Mouse (Mus musculus) heart, embryonic 15.5 days (tissue): ENCODE measurements around the gene Zfc3h1. TPM values are rescaled to one million over a fixed set of nuclear protein-coding genes. Genes with fewer than 3 reads are reported as not detected.

Experiments used
- ATAC-seq: fragments of 200-750 bp; cut with Nextera tagmentation; replicated peaks from 2 replicates; pipeline ENCODE4 v1.8.0; 2017; ENCODE audit warnings: low read depth, moderate TSS enrichment; ENCODE audit not compliant: insufficient number of reproducible peaks, insufficient read depth, low FRiP score
- H3K27ac ChIP-seq: fragments of 300-500 bp; sonication (generic); 2 replicates; pipeline ENCODE4 v1.5.1; 2015; ENCODE audit warnings: mild to moderate bottlenecking, inconsistent platforms
- H3K27me3 ChIP-seq: fragments of 300-500 bp; sonication (generic); 2 replicates; pipeline ENCODE4 v1.6.1; 2015; ENCODE audit warnings: inconsistent platforms
- H3K36me3 ChIP-seq: fragments of 300-500 bp; sonication (generic); 2 replicates; pipeline ENCODE4 v1.6.1; 2015; ENCODE audit warnings: mild to moderate bottlenecking, inconsistent platforms
- H3K4me1 ChIP-seq: fragments of 300-500 bp; sonication (generic); replicated peaks from 2 replicates; pipeline ENCODE4 v1.6.1; 2015; ENCODE audit warnings: inconsistent platforms
- H3K4me2 ChIP-seq: fragments of 300-500 bp; sonication (generic); 2 replicates; pipeline ENCODE4 v1.6.1; 2015; ENCODE audit warnings: inconsistent platforms, mild to moderate bottlenecking, moderate library complexity
- H3K4me3 ChIP-seq: fragments of 300-500 bp; sonication (generic); 2 replicates; pipeline ENCODE4 v1.5.1; 2015; ENCODE audit warnings: mild to moderate bottlenecking, inconsistent platforms
- H3K9ac ChIP-seq: fragments of 300-500 bp; sonication (generic); 2 replicates; pipeline ENCODE4 v1.6.1; 2015; ENCODE audit warnings: mild to moderate bottlenecking, inconsistent platforms
- H3K9me3 ChIP-seq: fragments of 300-500 bp; sonication (generic); replicated peaks from 2 replicates; pipeline ENCODE4 v1.6.1; 2016; ENCODE audit warnings: inconsistent platforms
- WGBS: fragments of 180-500 bp; shearing (Covaris S2); methylation state at CpG from one replicate; pipeline ENCODE4 v1.1.7; 2015; ENCODE audit warnings: mixed read lengths; 5-methylcytosine and 5-hydroxymethylcytosine counted together
- polyA plus RNA-seq: library from polyadenylated mRNA; unstranded; fragments of >200 nt; fragmentation: Nextera tagmentation; extraction: Ambion mirVana; gene quantifications from 2 replicates; pipeline ENCODE4 v1.2.1, GENCODE M21; 2015

The Zfc3h1 gene
- 10.2 and 13.9 TPM in 2 replicates for polyA plus RNA-seq

GRCm38 (mm10) chr10:115384221-115385017 lies at the start of gene Zfc3h1, which contains the start of gene Thap2:
Gene Zfc3h1, plus strand, starts transcription at chr10:115384959.
Gene Thap2, minus strand, starts transcription at chr10:115384443.
- Histone ChIP-seq H3K9ac (peak within 1 kb of the TSS; percentile 80), H3K4me3 (peak within 1 kb of the TSS; percentile 93), H3K4me1 (peaks cover 30% of the 10 kb centered on the region), H3K27me3 (no peaks in the 10 kb centered on the region), H3K4me2 (peak within 1 kb of the TSS; percentile 72), H3K9me3 (no peaks in the 10 kb centered on the region), H3K27ac (peak within 1 kb of the TSS; percentile 96), H3K36me3 (peaks cover 5% of the 10 kb centered on the region; the same call in 1 of the 2 replicates)
- WGBS: under 1% methylated on average over 65 of the region's 65 CpGs
- ATAC-seq: peak; percentile 98

DNA sequence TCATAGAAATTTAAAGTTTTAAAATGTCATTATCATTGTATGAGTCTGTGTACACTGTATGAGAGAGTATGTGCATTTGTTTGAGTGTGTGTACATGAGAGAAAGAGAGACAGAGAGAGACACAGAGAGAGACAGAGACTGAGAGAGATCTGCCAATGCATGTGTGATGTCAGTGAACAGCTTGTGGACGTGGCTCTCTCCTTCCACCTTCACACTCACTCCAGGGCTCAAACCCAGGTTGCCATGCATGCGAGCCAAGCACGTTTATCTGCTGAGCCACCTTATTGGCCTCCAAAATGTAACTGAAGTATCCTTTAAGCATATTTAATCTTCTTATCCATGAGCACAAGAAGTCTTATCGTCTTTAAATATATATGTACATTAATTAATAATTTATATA lies 47.9 kb upstream of the Zfc3h1 start:
- H3K4me2 ChIP-seq: no peak overlapping the region
- no peaks in the 10 kb centered on the region for H3K27me3 ChIP-seq
- no peak for ATAC-seq
- H3K9me3 ChIP-seq: no peaks in the 10 kb centered on the region
- no peak overlapping the region for H3K27ac ChIP-seq
- peaks cover 3% of the 10 kb centered on the region; the same call in 1 of the 2 replicates for H3K36me3 ChIP-seq
- WGBS: 79% methylated on average over 4 of the region's 4 CpGs
- H3K4me3 ChIP-seq: no peak overlapping the region
- no peaks in the 10 kb centered on the region; the same call in 1 of the 2 replicates for H3K4me1 ChIP-seq
- no peak overlapping the region for H3K9ac ChIP-seq

GRCm38 (mm10) chr10:115339820-115340328 lies 44.9 kb upstream of the Zfc3h1 start:
- ATAC-seq: no peak
- no peak overlapping the region for H3K4me2 ChIP-seq
- no peaks in the 10 kb centered on the region for H3K4me1 ChIP-seq
- WGBS: 81% methylated on average over 7 of the region's 7 CpGs
- H3K27me3 ChIP-seq: no peaks in the 10 kb centered on the region
- H3K27ac ChIP-seq: no peak overlapping the region
- H3K9me3 ChIP-seq: no peaks in the 10 kb centered on the region
- H3K9ac ChIP-seq: no peak overlapping the region
- H3K36me3 ChIP-seq: peaks cover 12% of the 10 kb centered on the region
- H3K4me3 ChIP-seq: no peak overlapping the region

DNA sequence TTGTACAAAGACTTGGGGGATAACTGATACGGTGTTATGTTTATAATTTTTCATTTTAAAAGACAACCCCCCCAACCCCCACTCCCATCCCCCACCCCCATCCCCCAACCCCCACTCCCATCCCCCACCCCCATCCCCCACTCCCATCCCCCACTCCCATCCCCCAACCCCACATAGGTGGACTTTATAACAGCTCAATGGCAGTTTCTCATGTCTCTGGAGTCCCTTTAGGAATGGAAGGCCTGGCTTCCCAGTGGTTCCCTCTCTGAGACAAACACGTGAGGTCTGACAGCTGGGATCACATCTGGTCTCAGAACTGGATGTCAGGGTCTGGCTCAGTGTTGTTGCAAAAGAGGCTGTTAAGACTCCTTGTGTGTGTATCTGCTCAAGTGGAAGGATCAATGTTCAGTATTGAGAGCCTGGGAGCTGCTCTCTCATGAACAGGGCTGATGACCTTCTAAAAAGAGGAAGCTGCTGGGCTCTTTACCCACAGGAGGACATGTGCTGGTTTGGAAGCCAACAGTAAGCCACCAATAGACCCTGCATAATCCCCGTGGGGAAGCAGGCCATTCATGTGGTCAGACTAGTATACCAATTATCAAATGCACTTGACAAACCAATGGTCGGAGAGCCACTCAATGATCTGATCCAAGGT lies 41.9 kb upstream of the Zfc3h1 start:
- Histone ChIP-seq H3K4me2 (no peak overlapping the region), H3K4me3 (no peak overlapping the region), H3K27ac (no peak overlapping the region), H3K9me3 (no peaks in the 10 kb centered on the region), H3K9ac (no peak overlapping the region), H3K36me3 (peaks cover 17% of the 10 kb centered on the region), H3K4me1 (no peaks in the 10 kb centered on the region), H3K27me3 (no peaks in the 10 kb centered on the region)
- 85% methylated on average over 4 of the region's 4 CpGs for WGBS
- ATAC-seq: no peak

DNA sequence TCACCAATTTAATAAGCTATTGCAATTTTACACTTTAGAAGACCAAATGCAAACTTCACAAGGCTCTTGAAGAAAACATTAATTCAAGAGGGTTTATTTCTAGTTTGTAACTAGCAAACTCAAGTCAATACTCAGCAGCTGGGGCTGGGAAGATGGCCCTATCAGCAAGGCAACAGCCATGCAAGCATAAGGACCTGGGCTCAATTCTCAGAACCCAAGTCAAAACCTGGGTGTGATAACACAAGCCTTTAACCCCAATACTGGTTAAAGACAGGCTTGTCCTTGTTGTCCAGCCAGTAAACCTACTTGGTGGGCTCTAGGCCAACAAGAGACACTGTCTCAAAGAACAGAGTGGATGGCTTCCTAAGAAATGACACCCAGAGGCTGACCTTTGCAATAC lies 38.3 kb upstream of the Zfc3h1 start:
- Histone ChIP-seq H3K9me3 (no peaks in the 10 kb centered on the region), H3K27me3 (no peaks in the 10 kb centered on the region), H3K9ac (no peak overlapping the region), H3K4me2 (no peak overlapping the region), H3K36me3 (peaks cover 17% of the 10 kb centered on the region), H3K27ac (no peak overlapping the region), H3K4me3 (no peak overlapping the region), H3K4me1 (no peaks in the 10 kb centered on the region)
- ATAC-seq: no peak

- H3K27ac ChIP-seq: no peak overlapping the region
- WGBS: 72% methylated on average over 6 of the region's 6 CpGs
- H3K4me2 ChIP-seq: no peak overlapping the region
- H3K9ac ChIP-seq: no peak overlapping the region
- H3K4me3 ChIP-seq: no peak overlapping the region
- no peaks in the 10 kb centered on the region for H3K9me3 ChIP-seq
- no peaks in the 10 kb centered on the region for H3K4me1 ChIP-seq
- no peaks in the 10 kb centered on the region for H3K27me3 ChIP-seq
- H3K36me3 ChIP-seq: peaks cover 7% of the 10 kb centered on the region; the same call in 1 of the 2 replicates
- no peak for ATAC-seq
These were observed 36.6 kb upstream of the Zfc3h1 start for GRCm38 (mm10) chr10:115348131-115348530.

DNA sequence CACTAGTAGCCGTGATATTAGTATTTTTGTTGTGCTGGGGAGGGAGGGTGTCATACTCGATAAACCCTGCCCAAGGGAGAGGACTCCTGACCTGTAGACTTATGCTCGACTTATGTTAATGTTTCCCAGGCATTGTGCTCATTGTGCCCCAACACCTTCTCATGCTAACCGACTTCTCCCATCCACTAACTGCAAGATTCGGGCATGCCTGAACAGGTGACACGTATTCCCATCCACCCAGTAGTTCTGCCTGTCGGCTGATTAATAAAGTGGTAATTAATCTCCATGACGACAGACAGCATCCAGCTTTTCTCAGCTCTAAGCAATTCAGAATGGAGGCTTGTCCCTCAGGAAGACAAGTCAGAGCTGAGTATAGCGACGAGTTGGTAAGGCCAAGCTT lies 35.7 kb upstream of the Zfc3h1 start:
- no peak overlapping the region for H3K4me3 ChIP-seq
- no peaks in the 10 kb centered on the region for H3K4me1 ChIP-seq
- H3K9ac ChIP-seq: no peak overlapping the region
- 0 out of 2 replicates have a peak, but pooled peaks cover 5% of the 10 kb centered on the region for H3K36me3 ChIP-seq
- H3K27ac ChIP-seq: no peak overlapping the region
- H3K4me2 ChIP-seq: no peak overlapping the region
- H3K9me3 ChIP-seq: no peaks in the 10 kb centered on the region
- ATAC-seq: no peak
- 75% methylated on average over 10 of the region's 10 CpGs for WGBS
- H3K27me3 ChIP-seq: no peaks in the 10 kb centered on the region

DNA sequence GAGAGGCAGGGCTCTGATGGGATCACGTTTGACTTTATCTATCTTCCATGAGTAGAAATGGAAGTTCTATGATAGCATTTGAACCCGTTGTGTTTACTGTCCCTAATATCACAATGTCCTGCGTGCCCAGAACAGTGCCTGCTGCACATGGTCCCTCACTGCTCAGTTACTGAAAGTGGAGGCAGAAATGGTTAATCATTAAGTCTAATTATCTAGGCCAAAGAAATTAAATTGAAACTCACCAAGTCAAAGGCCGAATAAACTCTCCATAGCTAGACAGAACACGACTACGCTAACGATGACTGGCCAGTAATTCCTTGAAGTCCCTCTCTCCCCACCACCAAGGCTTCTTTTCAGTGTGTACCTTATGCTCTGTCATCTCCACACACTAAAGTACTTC lies 35.2 kb upstream of the Zfc3h1 start:
- Histone ChIP-seq H3K36me3 (0 out of 2 replicates have a peak, but pooled peaks cover 5% of the 10 kb centered on the region), H3K27ac (no peak overlapping the region), H3K9me3 (no peaks in the 10 kb centered on the region), H3K4me1 (no peaks in the 10 kb centered on the region), H3K27me3 (no peaks in the 10 kb centered on the region), H3K4me3 (no peak overlapping the region), H3K9ac (no peak overlapping the region), H3K4me2 (no peak overlapping the region)
- WGBS: 83% methylated on average over 7 of the region's 7 CpGs
- no peak for ATAC-seq

GRCm38 (mm10) chr10:115350810-115351397 lies 33.9 kb upstream of the Zfc3h1 start:
- no peak for ATAC-seq
- Histone ChIP-seq H3K36me3 (peaks cover under 1% of the 10 kb centered on the region; the same call in 1 of the 2 replicates), H3K27me3 (no peaks in the 10 kb centered on the region), H3K4me1 (no peaks in the 10 kb centered on the region), H3K27ac (no peak overlapping the region), H3K9me3 (no peaks in the 10 kb centered on the region), H3K4me2 (no peak overlapping the region), H3K9ac (no peak overlapping the region), H3K4me3 (no peak overlapping the region)
- 80% methylated on average over 2 of the region's 2 CpGs for WGBS

DNA sequence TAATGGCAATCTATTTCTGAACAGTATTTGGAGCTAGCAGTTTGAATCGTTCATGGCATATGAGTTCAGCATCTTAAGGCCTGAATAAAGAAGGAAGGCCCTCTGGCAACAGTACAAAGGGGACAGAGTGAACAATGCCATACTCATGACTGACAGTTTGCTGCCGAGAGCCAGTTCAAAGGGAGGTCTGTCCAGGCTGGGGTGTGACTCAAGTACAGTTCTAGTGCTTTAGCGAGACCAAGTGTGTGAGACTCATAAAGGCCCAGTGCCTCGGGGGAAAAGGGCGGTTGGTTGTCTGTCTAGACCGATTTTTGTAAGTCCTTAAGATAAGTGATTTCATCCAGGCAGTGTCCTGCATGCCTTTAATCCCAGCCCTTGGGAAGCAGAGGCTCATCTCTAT lies 30.2 kb upstream of the Zfc3h1 start:
- H3K27me3 ChIP-seq: no peaks in the 10 kb centered on the region
- H3K4me1 ChIP-seq: no peaks in the 10 kb centered on the region
- no peak overlapping the region for H3K4me3 ChIP-seq
- H3K36me3 ChIP-seq: peaks cover 9% of the 10 kb centered on the region; the same call in 1 of the 2 replicates
- 64% methylated on average over 6 of the region's 6 CpGs for WGBS
- no peak overlapping the region for H3K4me2 ChIP-seq
- no peak overlapping the region for H3K9ac ChIP-seq
- no peaks in the 10 kb centered on the region for H3K9me3 ChIP-seq
- H3K27ac ChIP-seq: no peak overlapping the region
- ATAC-seq: no peak

DNA sequence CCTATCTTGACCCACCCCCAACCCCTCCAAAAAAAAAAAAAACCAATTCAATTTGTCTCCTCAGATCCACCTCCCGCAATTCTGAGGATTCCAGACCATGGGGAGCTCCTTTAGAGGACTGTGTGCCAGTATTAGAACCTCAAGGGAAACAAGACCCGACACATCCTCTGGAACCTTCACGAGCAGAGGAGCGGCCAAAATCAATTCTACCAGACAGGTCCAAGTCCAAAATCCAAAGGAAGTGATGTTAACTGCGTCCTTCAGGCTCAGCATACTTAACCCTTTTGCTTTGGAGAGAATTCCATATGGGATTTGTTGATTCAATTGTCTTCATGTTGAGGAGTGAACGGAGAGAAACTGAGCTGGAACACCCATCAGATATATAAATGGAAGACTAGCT lies 29.7 kb upstream of the Zfc3h1 start:
- Histone ChIP-seq H3K4me1 (no peaks in the 10 kb centered on the region), H3K9me3 (no peaks in the 10 kb centered on the region), H3K9ac (no peak overlapping the region), H3K36me3 (peaks cover 9% of the 10 kb centered on the region; the same call in 1 of the 2 replicates), H3K27ac (no peak overlapping the region), H3K4me3 (no peak overlapping the region), H3K27me3 (no peaks in the 10 kb centered on the region), H3K4me2 (no peak overlapping the region)
- no peak for ATAC-seq
- WGBS: 90% methylated on average over 6 of the region's 6 CpGs
